Mouse (Mus musculus) gastrocnemius, postnatal 4 days (tissue): ENCODE data around the gene Ccdc121. TPM values are rescaled to one million over a fixed set of nuclear protein-coding genes. Genes with fewer than 3 reads are reported as not detected.
"Not testable (repeated sequence)": the region's sequence is repeated elsewhere in the genome, so short reads cannot be mapped to it uniquely, and the experiment has no call there.

ENCODE experiments used
- DNase-seq, 2 experiments: peaks; one replicate each; pipeline ENCODE4 v3.0.0; 2021 to 2022; ENCODE audit warnings: low spot score in 2 of 2, mixed read lengths in 2 of 2
- total RNA-seq, 2 experiments: library from RNA; stranded (reverse); gene quantifications; 2 replicates each; pipeline ENCODE4 v1.2.3; 2021

Gene Ccdc121
- total RNA-seq, 2 experiments from 2014 or later = not detected

DNA sequence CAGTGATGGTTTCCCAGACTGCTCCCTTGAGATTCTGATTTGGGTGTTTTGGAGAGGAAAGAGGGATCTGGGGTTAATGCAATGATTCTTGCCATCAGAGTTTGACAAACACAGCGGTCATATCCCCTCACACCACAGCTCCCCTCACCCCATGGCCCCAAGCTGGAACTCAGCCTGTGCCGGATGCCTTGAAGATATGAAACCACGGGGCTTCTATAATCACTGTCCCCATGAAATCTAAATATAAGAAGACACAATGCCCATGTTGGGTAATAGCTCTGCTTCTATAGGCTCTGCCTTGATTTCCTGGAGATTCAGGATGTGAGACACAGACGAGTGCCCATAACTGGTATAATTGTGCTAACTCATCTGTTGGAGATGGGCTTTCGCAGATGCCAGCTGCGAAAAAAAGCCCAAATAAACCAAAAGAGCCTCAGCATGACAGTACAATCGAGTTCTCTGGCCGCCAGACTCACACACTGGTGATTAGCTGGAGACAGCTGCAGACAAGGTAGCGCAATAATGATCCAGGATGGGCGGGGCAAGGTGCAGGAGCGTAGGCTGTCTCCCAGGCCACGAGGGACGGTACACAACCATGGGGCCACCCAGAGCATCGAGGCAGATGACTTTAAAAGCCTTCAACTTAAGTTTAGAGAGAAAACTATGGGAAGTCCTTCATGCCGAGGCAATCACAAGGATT lies 1.3 kb upstream of the Ccdc121 start:
- no peak for DNase-seq

DNA sequence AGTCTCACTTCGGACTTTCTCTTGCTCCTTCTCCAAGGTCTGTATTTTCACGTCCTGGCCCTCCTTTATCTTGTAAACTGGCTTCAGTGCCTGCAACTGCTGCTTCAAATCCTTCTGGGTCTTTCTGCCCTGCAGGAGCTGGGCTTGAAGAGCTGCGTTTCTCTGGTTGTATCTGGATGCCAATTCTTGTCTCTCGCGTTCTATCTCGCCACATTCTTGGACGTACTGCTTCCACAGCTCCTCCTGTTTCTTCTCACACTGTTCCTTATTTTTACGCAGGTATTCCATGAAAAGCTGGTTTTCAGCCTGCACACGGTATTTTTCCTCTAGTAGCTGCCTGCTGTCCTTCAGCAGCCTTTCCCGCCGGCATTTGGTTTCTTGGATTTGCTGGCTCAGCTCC lies 396 bp downstream of the Ccdc121 start:
- not testable (repeated sequence) for DNase-seq

DNA sequence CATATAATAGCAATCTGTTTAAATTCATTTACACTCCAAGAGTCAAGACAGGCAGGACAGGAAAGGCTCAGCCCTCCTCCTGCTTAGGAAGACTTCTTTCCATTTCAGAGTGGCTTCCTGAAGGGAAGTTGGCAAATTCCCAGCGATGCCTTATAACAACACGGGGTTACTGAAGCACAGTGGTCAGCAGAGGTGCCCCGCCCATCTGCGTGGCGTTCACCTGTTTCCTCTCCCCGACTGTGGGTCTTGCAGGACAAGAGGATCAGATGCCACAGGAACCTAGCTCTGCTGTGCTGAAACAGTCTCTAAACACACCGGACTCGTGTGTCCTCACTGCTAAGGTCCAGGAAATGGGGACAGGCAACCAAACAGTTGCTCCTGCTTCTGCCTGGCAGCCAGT lies 5.9 kb downstream of the Ccdc121 start:
- no peak for DNase-seq

DNA sequence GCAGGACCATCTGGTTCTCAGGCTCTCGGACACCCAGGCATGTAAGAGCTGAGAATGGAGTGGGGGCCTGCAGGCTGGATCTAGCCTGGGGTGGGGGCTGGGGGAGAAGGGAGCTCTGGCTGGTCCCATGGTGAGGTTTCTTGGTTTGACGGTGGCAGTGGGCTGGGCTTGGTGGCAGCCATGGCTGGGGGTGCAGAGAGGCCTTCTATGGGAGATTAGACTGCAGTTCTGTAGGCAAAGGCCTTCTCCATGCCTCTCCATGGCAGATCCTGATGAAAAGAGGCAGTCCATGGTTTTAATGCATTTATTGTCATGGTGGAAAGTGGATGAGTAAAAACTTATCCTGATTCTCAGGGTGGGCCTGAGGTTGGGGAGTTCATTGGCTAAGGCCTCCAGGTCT lies 7.8 kb downstream of the Ccdc121 start:
- no peak for DNase-seq

DNA sequence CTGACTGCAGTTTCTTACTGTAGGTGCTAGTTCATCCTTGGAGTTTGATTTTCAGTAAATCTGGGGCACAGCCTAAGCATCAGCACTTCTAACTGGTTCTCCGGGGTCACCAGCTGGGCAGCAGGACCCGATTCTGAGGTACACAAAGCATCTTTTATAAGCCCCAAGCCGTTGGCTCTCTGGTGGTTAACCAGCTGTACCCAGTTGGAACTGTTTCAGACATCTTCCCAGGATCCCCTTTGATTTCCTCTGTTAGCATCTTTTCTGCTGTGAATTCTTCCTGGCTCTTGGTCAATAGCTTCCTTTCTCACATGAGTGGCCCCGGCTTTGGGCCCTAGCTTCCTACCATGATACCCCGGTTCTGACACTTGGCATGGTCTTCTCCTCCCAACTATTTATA lies 26.6 kb downstream of the Ccdc121 start:
- no peak for DNase-seq

DNA sequence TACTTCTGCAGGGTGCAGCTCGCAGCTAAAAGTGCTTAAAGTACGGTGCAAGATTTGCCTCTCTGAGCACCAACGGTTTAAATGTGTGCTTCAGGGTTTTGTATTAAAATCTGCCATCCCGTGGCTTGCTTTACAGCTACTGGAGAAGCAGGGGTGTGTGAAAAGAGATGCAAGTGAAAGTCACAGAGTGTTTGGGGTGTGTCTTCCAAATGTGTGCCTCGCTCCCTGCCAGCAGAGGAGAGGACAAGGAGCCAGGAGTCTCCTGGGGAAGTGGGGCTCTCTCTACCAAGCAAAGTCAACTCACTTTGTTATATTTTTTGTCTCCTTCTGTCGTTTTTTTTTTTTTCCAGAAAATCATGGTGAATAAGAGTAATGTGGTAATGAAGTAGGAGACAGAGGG lies 34.7 kb downstream of the Ccdc121 start:
- no peak for DNase-seq

DNA sequence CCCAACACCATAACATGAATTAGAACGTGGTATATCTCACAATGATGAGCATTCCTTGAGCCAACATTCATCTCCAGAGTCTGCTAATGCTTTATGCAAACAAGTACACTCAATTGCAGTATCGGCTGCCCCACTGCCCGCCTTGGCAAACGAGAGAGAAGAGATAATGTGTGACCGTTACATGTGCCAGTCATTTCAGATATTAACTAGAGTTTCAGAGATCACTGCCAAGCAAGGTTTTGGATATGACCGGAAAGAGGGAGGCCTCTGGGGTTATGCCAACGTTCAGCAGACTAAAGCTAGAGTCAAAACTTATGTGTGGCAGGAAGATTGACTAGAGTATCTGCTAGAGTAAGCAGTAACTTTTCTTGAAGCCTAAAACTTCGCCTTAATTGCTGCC lies 35.1 kb downstream of the Ccdc121 start:
- DNase-seq = no peak

DNA sequence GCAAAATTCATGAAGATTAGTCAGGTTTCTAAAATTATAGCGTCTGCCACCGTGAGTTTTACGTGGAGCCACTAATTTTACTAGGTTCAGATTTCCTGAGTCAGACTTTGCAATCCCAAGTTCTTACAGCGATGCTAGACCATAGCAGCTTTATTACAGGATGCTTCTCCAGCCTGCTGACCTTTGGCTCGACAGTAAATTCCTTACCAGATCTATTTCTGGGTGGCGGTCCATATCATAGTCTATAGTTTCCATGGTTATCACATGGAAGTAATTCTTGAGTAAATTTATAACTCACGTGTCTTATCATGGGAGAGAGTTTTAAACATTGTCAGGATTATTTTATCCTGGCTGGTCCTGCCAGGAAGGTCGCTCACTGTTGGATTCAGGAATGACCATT lies 41.8 kb downstream of the Ccdc121 start:
- DNase-seq = no peak

DNA sequence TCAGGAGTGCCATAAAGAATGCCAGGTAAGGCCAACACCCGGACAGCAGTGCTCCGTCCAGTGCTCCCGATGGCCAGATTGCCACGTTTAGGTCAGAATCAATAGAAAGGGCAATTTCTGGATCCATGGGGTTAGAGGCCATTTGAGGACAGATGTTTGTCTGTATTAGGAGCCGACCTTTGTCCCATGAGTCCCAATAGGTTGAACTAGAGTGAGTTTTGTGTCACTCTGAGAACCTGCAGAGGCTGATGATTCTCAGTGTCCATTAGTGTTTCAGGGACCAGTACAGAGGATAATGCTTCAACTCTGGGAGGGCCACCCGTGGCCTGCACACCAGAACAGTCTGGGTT lies 44.0 kb downstream of the Ccdc121 start:
- DNase-seq = no peak

DNA sequence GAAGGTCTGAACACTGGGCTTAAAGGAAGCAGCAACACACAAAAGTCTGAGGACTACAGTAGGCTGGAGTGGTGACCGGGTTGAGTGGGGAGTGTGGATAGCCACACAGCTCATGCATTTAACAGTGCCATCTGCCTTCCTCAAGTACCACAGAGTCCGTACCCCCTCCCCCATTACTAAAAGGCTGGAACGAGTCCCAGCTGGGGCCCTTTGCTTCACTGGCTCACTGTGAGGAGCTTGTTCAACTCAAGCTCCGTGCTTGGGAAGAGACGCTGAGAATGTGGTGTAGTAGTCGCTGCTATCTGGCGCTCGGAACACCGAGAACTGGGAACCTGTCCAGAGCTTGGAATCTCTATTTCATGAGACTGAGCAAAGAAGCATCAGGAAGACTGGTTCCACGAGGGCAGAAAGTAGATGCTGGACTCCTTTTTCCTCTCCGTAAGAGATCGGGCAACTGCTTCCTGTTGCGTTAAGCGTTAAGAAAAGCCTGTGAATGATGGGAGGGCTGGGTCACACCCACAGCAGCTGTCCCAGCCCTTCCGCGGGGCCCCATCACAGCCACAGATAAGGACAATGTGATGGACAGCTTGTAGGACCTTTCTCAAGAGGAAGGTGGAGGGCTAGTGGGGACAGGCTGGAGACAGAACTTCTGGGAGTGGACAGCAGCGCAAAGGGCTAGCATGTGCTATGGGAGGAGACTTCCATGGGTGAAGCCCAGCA lies 44.5 kb downstream of the Ccdc121 start:
- DNase-seq = no peak

DNA sequence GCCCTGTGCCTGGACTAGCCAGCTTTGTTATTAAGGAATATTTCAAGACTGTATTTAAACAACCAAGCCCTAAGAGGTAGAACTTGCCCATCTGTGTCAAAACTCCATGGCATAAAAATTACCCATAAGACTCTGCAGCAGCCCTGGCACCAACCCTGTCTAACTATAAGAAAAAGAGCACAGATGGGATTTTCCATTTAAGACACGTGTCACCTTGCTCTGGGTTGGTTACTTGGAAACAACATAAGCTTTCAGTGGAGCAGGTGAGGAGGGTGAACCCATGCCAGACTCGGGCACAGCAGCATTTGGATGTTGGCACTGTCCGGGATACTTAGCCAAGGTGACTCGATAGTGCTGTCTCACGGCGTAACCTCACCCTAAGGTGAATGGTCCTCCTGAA lies 45.2 kb downstream of the Ccdc121 start:
- no peak for DNase-seq

DNA sequence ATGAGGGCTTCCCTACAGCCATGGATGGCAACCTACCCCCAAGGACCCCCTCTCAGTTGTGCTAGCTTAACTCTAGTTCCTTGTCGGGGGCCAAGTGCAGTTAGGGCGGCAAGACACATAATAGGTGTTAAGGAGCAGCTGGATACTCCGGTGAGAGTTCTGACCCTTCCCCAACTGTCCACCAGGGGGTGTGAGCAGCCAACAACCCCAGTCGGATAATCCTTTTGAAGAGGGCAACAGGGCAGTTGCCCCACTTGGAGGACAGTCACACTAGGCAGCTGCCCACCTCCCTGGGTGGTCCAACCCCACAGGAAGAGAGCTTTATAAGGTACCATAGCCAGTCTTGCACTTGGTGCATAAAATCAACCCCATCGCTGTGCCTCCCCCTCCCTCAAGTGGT lies 46.2 kb downstream of the Ccdc121 start:
- no peak for DNase-seq

DNA sequence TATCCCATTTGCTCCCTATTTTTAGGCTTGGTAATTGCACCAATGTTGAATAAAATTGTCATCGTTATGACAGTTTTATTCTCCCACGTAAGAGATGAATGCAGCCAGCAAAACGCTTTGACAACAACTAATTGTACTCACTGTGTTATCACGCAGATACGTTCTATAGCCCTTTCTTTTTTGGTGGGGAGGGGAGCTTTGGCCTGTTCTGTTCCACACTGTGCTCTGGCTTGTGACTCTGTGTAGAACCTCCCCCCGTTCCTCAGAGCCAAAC lies 48.4 kb downstream of the Ccdc121 start:
- no peak for DNase-seq

DNA sequence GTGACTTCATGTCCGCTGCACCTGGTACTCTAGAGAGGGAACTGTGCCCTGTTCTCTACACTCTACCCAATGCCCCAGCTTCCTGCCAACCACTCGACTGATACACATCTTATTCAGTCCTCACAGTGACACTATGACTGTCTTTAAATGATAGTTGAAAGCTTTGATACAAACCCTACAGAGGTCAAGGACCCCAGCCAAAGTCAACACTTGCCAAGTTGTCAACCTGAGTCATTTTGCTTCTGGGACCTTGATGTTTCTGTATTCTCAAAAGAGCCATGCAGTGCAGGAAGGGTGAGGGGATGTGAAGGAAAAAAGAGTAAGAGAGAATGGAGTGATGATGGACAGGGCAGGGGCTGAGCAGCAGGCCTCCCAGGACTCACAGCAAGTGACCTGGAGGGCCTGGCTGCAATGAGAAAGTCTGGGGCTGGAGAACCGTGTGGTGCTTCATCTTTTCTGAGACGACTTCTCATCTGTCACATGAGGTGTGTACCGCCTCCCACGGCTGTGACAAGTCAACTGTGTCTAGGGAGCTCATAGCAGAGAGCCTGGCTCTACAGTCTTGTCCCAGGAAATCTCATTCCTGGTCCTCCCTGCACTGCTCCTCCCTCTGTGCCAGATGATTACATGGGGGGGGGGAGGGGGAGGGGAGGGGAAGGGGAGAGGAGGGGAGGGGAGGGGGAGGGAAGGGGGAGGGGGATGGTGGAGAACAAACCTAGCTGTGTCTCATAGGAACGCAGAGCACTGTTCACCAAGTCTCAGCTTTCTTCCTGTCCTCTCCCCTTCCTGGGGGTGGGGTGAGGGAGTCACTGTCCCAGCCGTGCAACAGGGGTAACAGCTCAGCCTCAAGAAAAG lies 49.0 kb downstream of the Ccdc121 start:
- no peak for DNase-seq

DNA sequence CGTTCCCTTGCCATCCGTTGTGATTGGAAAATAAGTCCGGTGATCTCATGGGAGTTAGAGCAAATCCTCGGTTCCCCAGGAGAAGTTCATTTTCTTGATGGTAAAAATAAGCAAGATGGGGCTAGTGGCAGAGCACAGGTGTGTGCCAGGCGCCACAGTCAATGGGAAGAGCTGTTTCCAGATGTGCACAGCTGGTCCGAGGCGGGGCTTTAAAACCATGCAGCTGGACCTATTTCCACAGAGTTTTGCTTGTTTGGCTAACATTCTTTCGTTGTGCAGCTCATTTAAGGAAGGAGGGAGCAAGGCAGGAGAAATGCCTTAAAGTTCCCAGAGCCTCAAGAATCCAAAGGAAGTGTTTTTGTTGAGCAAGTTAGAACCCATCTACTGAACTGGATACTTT lies 49.8 kb downstream of the Ccdc121 start:
- DNase-seq = no peak

DNA sequence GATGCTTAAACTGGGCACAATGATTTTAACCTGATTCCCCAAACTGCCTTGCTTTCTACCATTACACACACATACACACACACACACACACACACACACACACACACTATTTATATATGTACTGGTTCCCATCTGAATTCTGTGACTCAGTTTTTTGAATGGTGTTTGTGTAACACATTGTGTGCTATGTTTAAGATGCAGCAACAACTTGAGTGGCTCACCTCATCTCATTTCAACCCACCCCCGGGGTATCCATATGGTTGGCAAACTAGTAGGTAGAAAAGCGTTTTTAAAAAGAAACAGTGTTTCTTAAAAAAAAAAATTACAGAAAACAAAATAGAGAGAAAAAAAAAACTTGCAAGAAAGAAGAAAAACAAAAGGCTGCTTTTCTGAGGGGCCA lies 51.0 kb downstream of the Ccdc121 start:
- no peak for DNase-seq

Other genes starting within 250 kb of the Ccdc121 start
- under 1 TPM in 1 of 2 experiments, not detected in 1; 0.17 TPM for gene Cnih3, start 158.8 kb downstream of the Ccdc121 start, total RNA-seq
- 1 to 10 TPM; 1.2 to 1.3 TPM for gene Dnah14, start 65.1 kb upstream of the Ccdc121 start, total RNA-seq